Mouse (Mus musculus) right cerebral cortex, postnatal 10 days (tissue): Measurements from ENCODE around the gene Creld2.

Experiments
- DNase-seq, 2 experiments: peaks; one replicate each; pipeline ENCODE4 v3.0.0; 2021; ENCODE audit warnings: low spot score in 2 of 2

The Creld2 gene

DNA sequence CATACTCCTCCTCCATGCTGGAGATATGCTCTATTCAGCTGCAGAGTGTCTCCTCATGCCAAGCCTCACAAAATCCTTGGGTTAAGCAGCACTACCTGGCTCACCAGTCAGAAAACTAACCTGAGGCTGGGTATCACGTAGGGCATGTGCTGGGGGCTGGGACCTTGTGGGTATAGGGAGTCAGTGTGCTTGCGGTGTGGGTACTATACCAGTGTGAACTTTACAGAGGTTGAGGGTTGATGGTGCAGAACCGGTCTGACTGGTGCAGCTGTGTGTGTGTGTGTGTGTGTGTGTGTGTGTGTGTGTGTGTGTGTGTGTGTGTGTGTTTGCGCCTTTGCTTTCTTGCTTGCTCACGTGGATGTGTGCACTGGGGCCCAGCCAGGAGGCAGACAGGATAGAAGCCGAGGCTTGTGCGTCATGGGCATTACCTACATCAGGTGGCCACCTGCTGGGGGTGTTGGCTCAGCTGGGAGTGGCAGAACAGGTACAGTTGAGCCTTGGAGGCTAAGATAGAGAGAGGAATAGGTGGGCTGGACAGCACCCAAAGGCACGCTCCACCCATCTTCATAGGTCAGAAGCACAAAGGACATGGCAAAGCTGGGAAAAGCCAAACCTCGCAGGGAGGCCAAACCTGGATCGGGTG, 32.2 kb downstream of the Creld2 start:
- no peak for DNase-seq

GRCm38 (mm10) chr15:88853106-88853505, 33.7 kb downstream of the Creld2 start:
- DNase-seq: no peak

DNA sequence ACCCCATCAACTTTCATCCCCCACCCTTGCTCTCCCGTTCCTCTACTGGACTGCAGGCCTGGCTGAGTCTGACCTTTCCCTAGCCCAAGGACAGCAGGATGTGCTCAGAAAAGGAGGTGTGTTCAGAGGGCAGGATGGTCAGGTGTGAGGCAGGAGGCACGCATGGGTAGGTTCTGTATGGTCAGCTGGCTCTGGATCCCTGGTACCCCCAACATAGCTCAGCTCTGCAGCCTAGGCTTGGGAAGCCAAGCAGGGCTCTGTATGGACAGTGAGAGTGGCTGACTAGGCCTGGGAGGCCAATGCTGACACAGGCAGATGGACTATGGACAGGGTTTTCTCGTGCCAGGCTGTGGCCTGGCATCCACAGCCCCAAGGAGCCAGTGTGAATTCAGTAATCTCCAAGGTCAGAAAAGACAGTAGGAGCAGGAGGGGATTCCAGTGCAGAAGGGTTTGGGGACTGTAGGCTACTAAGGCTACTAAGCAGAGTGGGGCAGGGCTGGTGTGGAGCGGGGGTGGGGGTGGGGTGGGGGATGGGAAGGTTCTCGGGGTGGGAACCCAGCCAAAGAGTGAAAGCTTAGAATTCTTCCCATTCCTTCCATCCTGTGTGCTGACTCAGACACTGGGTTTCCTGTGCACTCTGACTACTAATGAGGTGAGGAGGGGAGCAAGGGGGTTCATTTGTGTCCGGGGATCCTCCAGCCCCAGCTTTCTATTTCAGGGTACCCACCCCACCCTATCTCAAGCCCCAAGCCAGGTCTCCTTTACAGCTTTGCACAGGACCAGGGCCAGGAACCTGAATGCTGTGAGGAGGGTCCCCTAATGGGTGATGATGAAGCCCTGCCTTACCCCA, 34.9 kb downstream of the Creld2 start:
- DNase-seq: no peak

GRCm38 (mm10) chr15:88854969-88855830, 35.8 kb downstream of the Creld2 start:
- no peak for DNase-seq

DNA sequence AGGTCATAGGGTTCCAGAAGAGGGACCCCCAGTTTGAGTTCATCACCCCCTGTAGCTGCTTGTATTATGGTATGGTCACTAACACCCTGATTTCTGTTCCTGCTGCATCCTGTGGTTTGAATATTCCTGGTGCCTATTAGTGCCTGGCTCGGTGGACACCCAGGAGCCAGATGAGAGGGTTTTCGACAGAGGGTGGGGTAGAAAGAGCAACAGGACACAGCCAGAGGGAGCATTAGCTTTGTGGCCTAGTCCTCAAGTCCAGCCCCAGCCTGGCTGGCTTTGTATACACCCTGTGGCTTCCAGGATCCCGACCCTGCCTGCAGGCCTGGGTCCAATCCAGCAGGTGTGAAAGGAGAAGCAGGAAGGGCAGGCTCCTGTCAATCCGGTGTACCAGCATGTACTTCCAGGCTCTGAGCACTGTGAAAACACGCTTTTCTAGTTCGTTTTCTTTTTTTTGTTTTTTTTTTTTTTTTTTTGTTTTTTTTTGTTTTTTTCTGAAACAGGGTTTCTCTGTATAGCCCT, 36.5 kb downstream of the Creld2 start:
- no peak for DNase-seq

GRCm38 (mm10) chr15:88856613-88857012, 37.2 kb downstream of the Creld2 start:
- no peak for DNase-seq

DNA sequence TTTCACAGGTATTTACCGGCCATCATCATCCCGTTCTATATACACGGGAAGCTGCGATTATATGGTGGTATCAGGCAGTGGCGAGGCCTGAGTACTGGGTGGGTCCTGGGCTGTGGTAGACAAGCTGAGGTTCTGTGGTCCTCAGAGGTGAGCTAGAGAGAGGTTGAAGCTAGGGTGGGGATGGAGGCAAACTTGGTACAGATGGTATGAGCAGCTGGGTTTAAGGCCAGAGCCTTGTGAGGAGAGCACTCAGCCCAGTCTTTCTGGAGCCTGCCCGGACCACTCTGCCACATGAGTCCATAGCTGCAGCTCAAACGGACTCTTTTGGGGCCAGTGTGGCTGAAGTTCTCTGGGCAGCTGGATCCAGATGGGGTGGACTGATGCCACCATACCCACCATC, 37.9 kb downstream of the Creld2 start:
- DNase-seq: no peak

DNA sequence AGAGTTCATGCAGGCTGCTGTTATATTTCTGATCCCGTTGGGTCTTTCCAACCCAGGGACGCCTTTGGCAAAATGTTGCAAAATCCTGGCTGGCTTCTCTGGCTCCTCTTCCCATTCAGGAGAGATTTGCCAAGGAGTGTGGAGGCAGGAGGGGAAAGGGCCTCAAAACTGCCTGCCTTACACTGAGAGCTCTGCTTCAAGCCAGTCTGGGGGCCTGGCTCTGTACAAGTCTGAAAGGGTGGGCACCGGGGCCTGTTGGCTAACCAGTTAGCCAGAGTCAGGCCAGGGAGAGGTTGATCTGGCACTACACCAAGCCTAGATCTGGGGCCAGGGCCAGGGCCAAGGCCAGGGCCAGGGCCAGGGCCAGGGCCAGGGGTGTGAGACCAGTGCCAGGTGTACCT, 38.7 kb downstream of the Creld2 start:
- no peak for DNase-seq

GRCm38 (mm10) chr15:88858707-88859106, 39.3 kb downstream of the Creld2 start:
- DNase-seq: no peak

GRCm38 (mm10) chr15:88859206-88859970, 39.9 kb downstream of the Creld2 start:
- DNase-seq: no peak

GRCm38 (mm10) chr15:88860781-88861180, 41.3 kb downstream of the Creld2 start:
- no peak for DNase-seq

DNA sequence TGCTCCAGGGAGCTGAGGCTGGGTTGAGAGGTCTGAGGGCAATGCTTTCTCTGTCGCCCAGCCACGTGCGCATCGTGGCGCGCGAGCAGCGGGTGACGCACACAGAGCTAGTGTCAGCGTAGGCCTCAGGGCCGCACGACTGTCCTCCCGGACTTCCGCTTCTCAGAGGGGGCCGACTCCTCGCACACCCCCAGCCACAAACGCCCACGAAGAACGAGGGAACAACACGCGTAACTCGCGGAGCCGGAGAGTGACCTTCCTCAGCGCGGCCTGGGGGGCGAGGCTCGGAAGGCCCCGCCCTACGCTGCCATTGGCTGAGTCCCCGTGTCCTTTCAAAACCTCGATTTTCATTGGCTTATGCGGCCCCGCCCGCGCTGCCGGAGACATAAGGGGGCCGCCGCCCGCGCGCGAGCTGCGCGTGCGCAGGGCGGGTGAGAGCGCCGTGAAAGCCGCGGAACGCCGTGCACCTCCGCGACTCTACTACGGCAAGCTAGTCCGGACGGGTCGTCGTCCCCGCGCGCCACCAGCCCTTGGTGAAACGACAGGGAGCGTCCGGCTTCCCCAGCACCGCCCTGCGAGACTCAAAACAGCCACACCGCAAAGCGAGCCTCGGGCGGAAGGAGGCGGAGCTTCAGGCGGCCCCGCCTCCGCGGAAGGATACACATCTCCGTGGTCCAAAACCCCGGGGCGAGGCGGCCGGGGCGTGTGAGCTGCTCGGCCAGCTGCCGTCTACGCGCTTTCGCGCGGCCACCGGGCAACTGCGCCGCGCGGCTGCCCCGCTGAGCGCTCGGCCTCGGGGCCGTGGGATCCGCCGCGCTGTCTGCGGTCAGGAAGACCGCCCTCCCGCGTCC, 42.6 kb downstream of the Creld2 start, which contains the start of gene Pim3:
Gene Pim3 (plus strand): TSS at position 415 of the 851 bp plus-strand sequence.
- DNase-seq: peak; percentile 98

GRCm38 (mm10) chr15:88862881-88863694, 43.6 kb downstream of the Creld2 start:
- peak; percentile 72 to 79 for DNase-seq

- DNase-seq: peak; percentile 89 to 93
Observed at GRCm38 (mm10) chr15:88863695-88864231, 44.3 kb downstream of the Creld2 start.

- peak; percentile 64 to 76 for DNase-seq
Observed at GRCm38 (mm10) chr15:88864270-88865030, 45.0 kb downstream of the Creld2 start.

DNA sequence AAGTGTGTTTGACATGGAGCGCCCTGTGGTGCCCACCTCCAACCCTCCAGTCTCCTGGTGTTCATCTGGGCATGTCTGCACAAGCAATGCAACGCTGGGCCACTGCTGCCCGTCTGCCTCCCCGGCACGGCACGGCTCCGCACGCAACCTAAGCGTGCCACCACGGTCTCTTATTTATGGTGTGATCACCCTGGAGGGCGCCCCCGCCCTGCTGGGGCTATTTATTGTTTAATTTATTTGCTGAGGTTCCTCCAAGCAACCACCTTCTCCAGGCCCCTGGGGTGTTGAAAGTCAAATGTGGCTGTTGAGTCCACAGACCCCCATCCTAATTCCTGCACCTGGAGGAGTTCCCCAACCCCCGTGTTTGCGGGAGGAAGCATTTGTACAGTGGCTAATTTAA, 45.6 kb downstream of the Creld2 start:
- DNase-seq: no peak

- DNase-seq: no peak
Observed at GRCm38 (mm10) chr15:88865888-88866695, 46.6 kb downstream of the Creld2 start.
